Mouse (Mus musculus) ES-Bruce4 (cell line): ENCODE data around the gene Spink8.

Experiments used
- CTCF ChIP-seq: IDR thresholded peaks from one replicate; pipeline ENCODE4 v1.8.1; 2011; ENCODE audit warnings: low read depth, low read length
- EP300 ChIP-seq: IDR thresholded peaks from 2 replicates; pipeline ENCODE4 v1.6.1; 2011; ENCODE audit warnings: low read depth, low read length; ENCODE audit not compliant: insufficient read depth
- POLR2A ChIP-seq: IDR thresholded peaks from one replicate; pipeline ENCODE4 v1.8.1; 2011; ENCODE audit warnings: low read length; ENCODE audit not compliant: insufficient read depth

- no peak for TF ChIP-seq CTCF
- TF ChIP-seq POLR2A = no peak
- TF ChIP-seq EP300 = no peak
Observed at GRCm38 (mm10) chr9:109833088-109833412, 21.0 kb downstream of the Spink8 start.
